Mouse (Mus musculus): ENCODE results near the gene H3f3a.

- TF ChIP-seq TCF12 (IDR thresholded peaks at IDR 0.05; ENCODE audit: insufficient read depth, poor library complexity, severe bottlenecking) (no peak), MYOG (IDR thresholded peaks at IDR 0.05; ENCODE audit: control insufficient read depth in 1 of 3, insufficient read depth in 1 of 3, insufficient read length in 2 of 3, low read depth in 2 of 3) (no peak), E2F4 (IDR thresholded peaks at IDR 0.05; ENCODE audit: insufficient read depth) (no peak), MAX (IDR thresholded peaks at IDR 0.05; ENCODE audit: low read depth) (no peak), POLR2A (IDR thresholded peaks at IDR 0.05; ENCODE audit: insufficient read length, low read depth) (no peak), CEBPB (IDR thresholded peaks at IDR 0.05; ENCODE audit: insufficient read depth, poor library complexity, severe bottlenecking) (no peak), POLR2AphosphoS2 (IDR thresholded peaks at IDR 0.05; ENCODE audit: insufficient read length, low read depth) (no peak), USF1 (IDR thresholded peaks at IDR 0.05; ENCODE audit: low read depth) (no peak), TCF3 (IDR thresholded peaks at IDR 0.05; ENCODE audit: insufficient read length, low read depth) (no peak), REST (IDR thresholded peaks at IDR 0.05; ENCODE audit: insufficient read depth, insufficient read length) (no peak), MYOD1 (IDR thresholded peaks at IDR 0.05; ENCODE audit: control insufficient read depth in 1 of 3, insufficient read length in 2 of 3, low read depth in 2 of 3) (no peak)
Observed at GRCm38 (mm10) chr1:180783580-180783928, 30.2 kb downstream of the H3f3a start.

Data from myocyte (in vitro differentiated cells).